Mouse (Mus musculus): ENCODE results near the gene Atraid. TPM values are rescaled to one million over a fixed set of nuclear protein-coding genes. Genes with fewer than 3 reads are reported as not detected.
"Not testable (repeated sequence)": the region's sequence is repeated elsewhere in the genome, so short reads cannot be mapped to it uniquely, and the experiment has no call there.

Gene Atraid
- polyA plus RNA-seq, 1 experiment from 2014 or later: 182 TPM

DNA sequence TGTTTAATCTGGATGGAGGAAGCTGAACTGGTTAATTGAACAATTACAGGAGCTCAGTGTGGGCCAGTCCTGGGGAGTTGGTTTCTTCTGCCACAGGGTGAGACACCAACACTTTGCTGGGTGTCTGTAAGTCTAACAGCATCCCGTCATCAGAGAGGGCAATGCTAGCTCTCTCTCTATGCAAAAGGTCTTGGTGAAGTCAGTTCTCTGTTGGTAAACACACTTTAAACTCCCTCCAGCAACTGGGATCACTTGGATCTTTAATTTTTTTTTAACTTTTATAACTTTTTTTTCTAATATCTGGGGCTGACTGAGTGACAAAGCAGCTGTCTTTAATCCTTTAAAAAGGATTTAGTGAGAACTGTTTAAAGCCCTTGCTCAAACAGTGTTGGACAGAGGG lies 25.4 kb upstream of the Atraid start:
- no peak overlapping the region for H3K9ac ChIP-seq (ENCODE audit: low read depth, low read length)
- no peaks in the 10 kb centered on the region for H3K9me3 ChIP-seq (replicated peaks; ENCODE audit: control insufficient read depth, low read length, poor library complexity, severe bottlenecking)
- no peak for ATAC-seq
- H3K27me3 ChIP-seq (ENCODE audit: control insufficient read depth, insufficient read depth, low read depth, low read length): no peaks in the 10 kb centered on the region
- no peak overlapping the region for H3K4me3 ChIP-seq (ENCODE audit: low read depth, low read length)
- no peaks in the 10 kb centered on the region for H3K36me3 ChIP-seq (ENCODE audit: control insufficient read depth, insufficient read depth, low read length)
- WGBS: 13% methylated on average over 1 of the region's 1 CpGs
- H3K4me1 ChIP-seq (ENCODE audit: control insufficient read depth, insufficient read depth, low read length): no peaks in the 10 kb centered on the region
- no peak overlapping the region for H3K27ac ChIP-seq (ENCODE audit: low read length)
- H3K4me2 ChIP-seq (ENCODE audit: low read length): no peak overlapping the region

DNA sequence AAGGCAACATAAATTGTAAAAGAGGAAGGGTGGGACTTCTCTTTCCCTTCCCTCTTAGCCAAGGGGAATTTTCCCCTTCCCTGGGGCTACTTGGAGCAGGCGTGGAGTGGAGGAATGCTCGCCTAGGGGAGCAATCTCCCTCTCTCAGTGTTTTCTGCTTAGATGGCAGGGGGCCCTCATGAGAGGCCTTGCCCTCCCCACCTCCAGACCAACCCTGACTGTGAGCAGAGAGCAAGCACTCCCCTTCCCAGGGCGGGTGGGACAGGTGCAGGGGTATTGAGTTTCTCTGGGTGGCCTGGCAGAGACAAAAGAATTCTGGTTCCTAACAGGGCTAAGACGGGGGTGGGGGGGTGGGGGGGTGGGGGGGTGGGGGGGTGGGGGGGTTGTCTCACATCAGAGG lies 24.9 kb upstream of the Atraid start:
- no peak overlapping the region for H3K4me3 ChIP-seq (ENCODE audit: low read depth, low read length)
- H3K36me3 ChIP-seq (ENCODE audit: control insufficient read depth, insufficient read depth, low read length): no peaks in the 10 kb centered on the region
- H3K27me3 ChIP-seq (ENCODE audit: control insufficient read depth, insufficient read depth, low read depth, low read length): no peaks in the 10 kb centered on the region
- ATAC-seq: no peak
- no peak overlapping the region for H3K9ac ChIP-seq (ENCODE audit: low read depth, low read length)
- no peaks in the 10 kb centered on the region for H3K4me1 ChIP-seq (ENCODE audit: control insufficient read depth, insufficient read depth, low read length)
- WGBS: 0% methylated on average over 3 of the region's 4 CpGs
- no peak overlapping the region for H3K4me2 ChIP-seq (ENCODE audit: low read length)
- no peak overlapping the region for H3K27ac ChIP-seq (ENCODE audit: low read length)
- no peaks in the 10 kb centered on the region for H3K9me3 ChIP-seq (replicated peaks; ENCODE audit: control insufficient read depth, low read length, poor library complexity, severe bottlenecking)

DNA sequence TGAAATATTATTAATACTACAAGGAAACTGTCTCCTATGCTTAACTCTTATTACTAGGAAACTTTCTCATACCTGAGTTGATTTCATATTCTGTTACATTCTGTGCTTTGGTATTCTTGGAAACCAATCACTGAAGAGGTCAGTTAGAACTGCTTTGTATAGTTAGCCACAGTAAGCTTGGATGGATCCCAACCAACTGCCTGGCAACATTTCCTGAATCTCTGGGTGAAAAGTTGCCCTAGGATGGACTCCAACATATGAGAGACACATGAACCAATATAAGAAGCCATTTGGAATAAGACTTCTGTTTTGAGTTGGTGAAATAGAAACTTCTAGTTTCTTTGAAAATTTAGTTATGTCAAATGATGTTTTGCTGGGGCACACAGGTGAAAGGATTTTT lies 23.5 kb upstream of the Atraid start:
- Histone ChIP-seq H3K27me3 (ENCODE audit: control insufficient read depth, insufficient read depth, low read depth, low read length) (no peaks in the 10 kb centered on the region), H3K4me2 (ENCODE audit: low read length) (no peak overlapping the region), H3K4me1 (ENCODE audit: control insufficient read depth, insufficient read depth, low read length) (no peaks in the 10 kb centered on the region), H3K9me3 (replicated peaks; ENCODE audit: control insufficient read depth, low read length, poor library complexity, severe bottlenecking) (no peaks in the 10 kb centered on the region), H3K9ac (ENCODE audit: low read depth, low read length) (no peak overlapping the region), H3K4me3 (ENCODE audit: low read depth, low read length) (no peak overlapping the region), H3K36me3 (ENCODE audit: control insufficient read depth, insufficient read depth, low read length) (no peaks in the 10 kb centered on the region), H3K27ac (ENCODE audit: low read length) (no peak overlapping the region)
- no peak for ATAC-seq

DNA sequence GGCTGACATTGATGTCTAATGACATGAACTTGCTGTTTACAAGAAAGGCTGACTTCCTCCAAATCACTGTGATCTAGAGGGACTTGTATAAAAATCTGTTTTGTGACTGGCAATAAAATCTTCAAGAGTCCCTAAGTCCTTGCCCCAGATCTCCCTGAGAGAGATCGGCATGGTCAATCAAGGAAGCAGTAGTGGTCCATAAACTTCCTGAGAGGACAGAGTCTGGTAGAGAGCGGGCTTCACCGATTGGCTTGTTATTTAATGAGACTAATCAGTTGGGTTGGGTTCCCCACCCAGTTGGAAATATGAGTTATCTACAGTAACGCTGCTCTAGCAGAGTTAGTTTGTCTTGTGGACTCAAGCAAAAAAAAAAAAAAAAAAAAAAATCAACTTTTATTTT lies 17.2 kb upstream of the Atraid start:
- 96% methylated on average over 4 of the region's 4 CpGs for WGBS
- Histone ChIP-seq H3K4me1 (ENCODE audit: control insufficient read depth, insufficient read depth, low read length) (no peaks in the 10 kb centered on the region), H3K36me3 (ENCODE audit: control insufficient read depth, insufficient read depth, low read length) (0 out of 2 replicates have a peak, but pooled peaks cover 3% of the 10 kb centered on the region), H3K27me3 (ENCODE audit: control insufficient read depth, insufficient read depth, low read depth, low read length) (no peaks in the 10 kb centered on the region), H3K9ac (ENCODE audit: low read depth, low read length) (no peak overlapping the region), H3K9me3 (replicated peaks; ENCODE audit: control insufficient read depth, low read length, poor library complexity, severe bottlenecking) (no peaks in the 10 kb centered on the region), H3K27ac (ENCODE audit: low read length) (no peak overlapping the region), H3K4me3 (ENCODE audit: low read depth, low read length) (no peak overlapping the region), H3K4me2 (ENCODE audit: low read length) (no peak overlapping the region)
- no peak for ATAC-seq

DNA sequence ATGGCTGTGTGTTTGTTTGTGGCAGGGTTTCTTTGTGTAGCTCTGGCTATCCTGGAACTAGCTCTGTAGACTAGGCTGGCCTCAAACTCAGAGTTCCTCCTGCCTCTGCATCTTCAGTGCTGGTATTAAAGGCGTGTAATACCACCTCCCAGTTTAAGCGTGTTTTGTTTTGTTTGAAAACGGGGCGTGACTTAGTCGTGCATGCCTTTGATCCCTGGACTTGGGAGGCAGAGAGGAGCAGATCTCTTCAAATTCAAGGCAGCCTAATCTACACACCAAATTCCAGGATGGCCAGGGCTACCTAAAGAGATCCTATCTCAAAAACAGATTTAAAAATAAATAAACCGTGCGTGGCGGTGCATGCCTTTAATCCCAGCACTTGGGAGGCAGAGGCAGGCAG lies 16.6 kb upstream of the Atraid start:
- H3K4me2 ChIP-seq (ENCODE audit: low read length): no peak overlapping the region
- H3K4me3 ChIP-seq (ENCODE audit: low read depth, low read length): no peak overlapping the region
- H3K9me3 ChIP-seq (replicated peaks; ENCODE audit: control insufficient read depth, low read length, poor library complexity, severe bottlenecking): no peaks in the 10 kb centered on the region
- no peaks in the 10 kb centered on the region for H3K27me3 ChIP-seq (ENCODE audit: control insufficient read depth, insufficient read depth, low read depth, low read length)
- no peak overlapping the region for H3K9ac ChIP-seq (ENCODE audit: low read depth, low read length)
- ATAC-seq: no peak
- no peak overlapping the region for H3K27ac ChIP-seq (ENCODE audit: low read length)
- H3K36me3 ChIP-seq (ENCODE audit: control insufficient read depth, insufficient read depth, low read length): 0 out of 2 replicates have a peak, but pooled peaks cover 6% of the 10 kb centered on the region
- 84% methylated on average over 8 of the region's 8 CpGs for WGBS
- no peaks in the 10 kb centered on the region for H3K4me1 ChIP-seq (ENCODE audit: control insufficient read depth, insufficient read depth, low read length)

DNA sequence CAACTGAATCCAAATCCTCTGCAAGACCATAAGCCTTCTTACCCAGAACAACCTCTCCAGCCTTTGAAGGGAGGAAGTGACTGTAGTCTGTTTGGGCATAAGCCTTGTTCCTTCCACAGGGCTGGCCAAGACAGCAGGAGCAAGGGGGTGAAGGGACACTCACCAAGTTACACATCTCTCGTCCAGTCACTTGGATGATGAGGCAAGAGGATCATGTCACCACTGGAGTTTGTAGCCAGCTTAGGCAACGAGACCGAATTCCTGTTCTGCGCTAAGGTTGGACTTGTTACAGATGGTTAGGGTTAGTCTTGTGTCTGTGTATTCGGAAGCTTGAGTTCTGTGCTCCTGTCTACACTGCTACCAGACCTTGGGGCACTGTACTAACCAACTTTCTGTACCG lies 13.4 kb upstream of the Atraid start:
- no peak overlapping the region for H3K9ac ChIP-seq (ENCODE audit: low read depth, low read length)
- no peaks in the 10 kb centered on the region for H3K9me3 ChIP-seq (replicated peaks; ENCODE audit: control insufficient read depth, low read length, poor library complexity, severe bottlenecking)
- WGBS: 90% methylated on average over 6 of the region's 6 CpGs
- no peak overlapping the region for H3K4me2 ChIP-seq (ENCODE audit: low read length)
- no peak for ATAC-seq
- H3K4me3 ChIP-seq (ENCODE audit: low read depth, low read length): no peak overlapping the region
- H3K27ac ChIP-seq (ENCODE audit: low read length): no peak overlapping the region
- no peaks in the 10 kb centered on the region for H3K4me1 ChIP-seq (ENCODE audit: control insufficient read depth, insufficient read depth, low read length)
- H3K36me3 ChIP-seq (ENCODE audit: control insufficient read depth, insufficient read depth, low read length): peaks cover 18% of the 10 kb centered on the region
- H3K27me3 ChIP-seq (ENCODE audit: control insufficient read depth, insufficient read depth, low read depth, low read length): no peaks in the 10 kb centered on the region

DNA sequence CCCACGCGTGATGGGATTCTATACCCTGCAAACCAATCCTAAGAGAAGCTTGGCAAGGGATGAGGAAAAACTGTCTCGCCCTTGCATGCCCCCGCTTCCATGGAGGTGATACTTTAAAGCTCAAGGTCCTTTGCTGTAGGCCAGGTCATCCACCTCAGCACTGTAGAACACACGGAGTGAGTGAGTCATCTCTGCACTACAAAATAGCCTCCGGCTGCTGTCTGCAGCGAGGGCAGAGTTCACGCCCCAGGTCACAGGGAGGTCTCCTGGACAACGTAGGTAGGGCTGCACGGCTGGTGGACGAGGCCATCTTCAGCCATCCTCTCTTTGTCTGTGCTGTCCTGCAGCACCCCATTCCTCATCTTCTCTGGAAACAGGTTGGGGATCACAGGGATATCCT lies 11.6 kb upstream of the Atraid start:
- H3K4me1 ChIP-seq (ENCODE audit: control insufficient read depth, insufficient read depth, low read length); H3K9me3 ChIP-seq (replicated peaks; ENCODE audit: control insufficient read depth, low read length, poor library complexity, severe bottlenecking); H3K9ac ChIP-seq (ENCODE audit: low read depth, low read length); H3K27me3 ChIP-seq (ENCODE audit: control insufficient read depth, insufficient read depth, low read depth, low read length); ATAC-seq; H3K4me2 ChIP-seq (ENCODE audit: low read length); H3K27ac ChIP-seq (ENCODE audit: low read length); H3K4me3 ChIP-seq (ENCODE audit: low read depth, low read length): not testable (repeated sequence)
- 90% methylated on average over 11 of the region's 11 CpGs for WGBS
- H3K36me3 ChIP-seq (ENCODE audit: control insufficient read depth, insufficient read depth, low read length): peaks cover 33% of the 10 kb centered on the region

DNA sequence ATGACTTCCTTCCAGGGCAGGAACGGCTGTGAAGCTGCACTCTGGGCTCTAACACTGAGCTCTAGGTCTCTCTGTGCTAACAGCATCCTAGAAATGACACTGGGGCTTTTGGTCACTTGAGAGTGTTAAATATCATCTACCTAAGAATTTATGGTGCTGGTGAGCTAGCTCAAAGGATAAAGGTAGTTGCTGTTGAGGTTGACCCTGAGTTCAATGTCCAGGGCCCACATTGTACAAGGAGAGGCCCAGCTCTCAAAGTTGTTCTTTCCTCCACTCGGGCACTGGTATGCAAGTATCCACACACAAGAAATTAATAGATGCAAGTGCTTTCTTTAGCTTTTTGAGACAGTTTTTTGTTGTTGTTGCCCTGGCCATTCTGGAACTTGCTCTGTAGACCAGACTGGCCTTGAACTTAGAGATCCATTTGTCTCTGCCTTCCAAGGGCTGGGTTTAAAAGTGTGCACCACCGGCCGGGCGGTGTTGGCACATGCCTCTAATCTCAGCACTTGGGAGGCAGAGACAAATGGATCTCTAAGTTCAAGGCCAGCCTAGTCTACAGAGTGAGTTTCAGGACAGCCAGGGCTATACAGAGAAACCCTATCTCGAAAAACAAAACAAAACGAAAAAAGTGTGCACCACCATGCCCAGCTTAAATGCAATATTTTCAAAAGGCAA lies 9.8 kb upstream of the Atraid start:
- peaks cover 33% of the 10 kb centered on the region for H3K36me3 ChIP-seq (ENCODE audit: control insufficient read depth, insufficient read depth, low read length)

DNA sequence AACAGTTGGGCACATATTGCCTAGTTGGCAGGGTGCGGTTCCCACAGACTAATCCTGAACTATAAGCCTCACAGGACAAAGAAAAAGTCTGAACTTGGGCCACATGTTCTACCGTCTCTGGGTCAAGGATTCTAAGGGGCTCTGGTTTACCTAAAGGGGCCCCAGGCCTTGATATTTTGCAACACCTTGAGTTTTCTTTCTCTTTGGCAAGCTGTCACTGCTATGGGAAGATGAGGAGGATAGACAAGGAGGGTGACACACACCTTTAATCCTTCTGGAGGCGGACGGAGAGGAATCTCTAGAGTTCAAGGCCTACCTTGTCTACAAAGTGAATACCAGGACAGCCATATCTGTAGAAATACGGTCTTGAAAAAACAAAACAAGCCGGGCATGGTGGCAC lies 1.7 kb upstream of the Atraid start:
- Histone ChIP-seq H3K4me3 (ENCODE audit: low read depth, low read length) (no peak overlapping the region), H3K27ac (ENCODE audit: low read length) (no peak overlapping the region), H3K27me3 (ENCODE audit: control insufficient read depth, insufficient read depth, low read depth, low read length) (no peaks in the 10 kb centered on the region), H3K9me3 (replicated peaks; ENCODE audit: control insufficient read depth, low read length, poor library complexity, severe bottlenecking) (no peaks in the 10 kb centered on the region), H3K36me3 (ENCODE audit: control insufficient read depth, insufficient read depth, low read length) (peaks cover 12% of the 10 kb centered on the region; the same call in 1 of the 2 replicates), H3K4me2 (ENCODE audit: low read length) (no peak overlapping the region), H3K4me1 (ENCODE audit: control insufficient read depth, insufficient read depth, low read length) (peaks cover 8% of the 10 kb centered on the region; the same call in 1 of the 2 replicates), H3K9ac (ENCODE audit: low read depth, low read length) (no peak overlapping the region)
- WGBS: 96% methylated on average over 6 of the region's 6 CpGs
- no peak for ATAC-seq

More for the DNA sequence above, 9.8 kb upstream of the Atraid start:
- Histone ChIP-seq H3K4me2 (ENCODE audit: low read length) (no peak overlapping the region), H3K9me3 (replicated peaks; ENCODE audit: control insufficient read depth, low read length, poor library complexity, severe bottlenecking) (no peaks in the 10 kb centered on the region), H3K9ac (ENCODE audit: low read depth, low read length) (no peak overlapping the region), H3K4me1 (ENCODE audit: control insufficient read depth, insufficient read depth, low read length) (no peaks in the 10 kb centered on the region), H3K4me3 (ENCODE audit: low read depth, low read length) (no peak overlapping the region), H3K27me3 (ENCODE audit: control insufficient read depth, insufficient read depth, low read depth, low read length) (no peaks in the 10 kb centered on the region), H3K27ac (ENCODE audit: low read length) (no peak overlapping the region)
- 95% methylated on average over 7 of the region's 7 CpGs for WGBS
- no peak for ATAC-seq
